Mouse (Mus musculus) gastrocnemius, postnatal 14 days (tissue): ENCODE measurements around the gene Chrd. TPM values are rescaled to one million over a fixed set of nuclear protein-coding genes. Genes with fewer than 3 reads are reported as not detected.

Source experiments
- DNase-seq: peaks from one replicate; pipeline ENCODE4 v3.0.0; 2021; ENCODE audit warnings: mixed read lengths
- intact Hi-C: fragments of 180-260 bp; cut with DNase I; formaldehyde crosslinking; loops from one replicate; pipeline ENCODE4 v1.15.1; 2025; ENCODE audit warnings: low total_unique reads
- total RNA-seq, 2 experiments: library from RNA; stranded (reverse); gene quantifications; 2 replicates each; pipeline ENCODE4 v1.2.3; 2021

Chrd gene
- total RNA-seq, 2 experiments from 2014 or later, result 3.7 to 4.6 TPM

GRCm38 (mm10) chr16:20791803-20792202 lies 58.9 kb downstream of the Chrd start:
- no peak for DNase-seq
- intact Hi-C loops, result no loop called here

Other genes with a start within 250 kb of the Chrd start
- gene Eif2b5, start 234.3 kb upstream of the Chrd start, total RNA-seq, result 10 to 100 TPM; 43.0 to 44.9 TPM
- gene Dvl3, start 216.1 kb upstream of the Chrd start, total RNA-seq, result 10 to 100 TPM; 28.2 to 31.0 TPM
- gene Ap2m1, start 197.6 kb upstream of the Chrd start, total RNA-seq, result 100 to 1,000 TPM; 127 to 134 TPM
- 10 to 100 TPM; 47.1 to 53.6 TPM for gene Abcf3, start 184.6 kb upstream of the Chrd start, total RNA-seq
- gene Vwa5b2, start 143.7 kb upstream of the Chrd start, total RNA-seq, result under 1 TPM; 0.10 to 0.16 TPM
- gene Eef1akmt4, start 121.5 kb upstream of the Chrd start, total RNA-seq, result 1 to 10 TPM; 5.5 to 5.9 TPM
- not detected for gene Gm49333, start 121.5 kb upstream of the Chrd start, total RNA-seq
- gene Alg3, start 121.4 kb upstream of the Chrd start, total RNA-seq, result 10 to 100 TPM; 12.0 to 15.2 TPM
- gene Camk2n2, start 111.8 kb upstream of the Chrd start, total RNA-seq, result 1 to 10 TPM; 1.3 to 1.6 TPM
- gene Ece2, start 103.3 kb upstream of the Chrd start, total RNA-seq, result under 1 TPM; 0.16 to 0.57 TPM
- 100 to 1,000 TPM; 158 to 159 TPM for gene Psmd2, start 81.5 kb upstream of the Chrd start, total RNA-seq
- 100 to 1,000 TPM; 303 to 309 TPM for gene Eif4g1, start 64.8 kb upstream of the Chrd start, total RNA-seq
- gene Fam131a, start 39.9 kb upstream of the Chrd start, total RNA-seq, result 10 to 100 TPM; 28.7 to 34.5 TPM
- 10 to 100 TPM; 10.9 to 14.1 TPM for gene Polr2h, start 15.5 kb upstream of the Chrd start, total RNA-seq
- gene Clcn2, start 15.4 kb upstream of the Chrd start, total RNA-seq, result 1 to 10 TPM; 2.3 to 2.7 TPM
- gene Thpo, start 1.4 kb downstream of the Chrd start, total RNA-seq, result 1 to 10 TPM in 1 of 2 experiments, under 1 TPM in 1; 0.90 to 1.7 TPM